Mouse (Mus musculus) limb, embryonic 10.5 days (tissue): ENCODE data around the gene Ank3. TPM values are rescaled to one million over a fixed set of nuclear protein-coding genes. Genes with fewer than 3 reads are reported as not detected.

Experiments used
- DNase-seq: peaks from one replicate; pipeline ENCODE4 v3.0.0-alpha.2; 2017; ENCODE audit warnings: low spot score
- H3K27ac ChIP-seq: fragments of 300-500 bp; sonication (generic); 2 replicates; pipeline ENCODE4 v1.5.1; 2016; ENCODE audit warnings: mild to moderate bottlenecking
- H3K27me3 ChIP-seq: fragments of 300-500 bp; sonication (generic); 2 replicates; pipeline ENCODE4 v1.6.1; 2016; ENCODE audit warnings: low read depth, mild to moderate bottlenecking; ENCODE audit not compliant: poor library complexity, severe bottlenecking
- H3K36me3 ChIP-seq: fragments of 300-500 bp; sonication (generic); 2 replicates; pipeline ENCODE4 v1.6.1; 2016; ENCODE audit warnings: mild to moderate bottlenecking, moderate library complexity
- H3K4me1 ChIP-seq: fragments of 300-500 bp; sonication (generic); 2 replicates; pipeline ENCODE4 v1.6.1; 2016
- H3K4me3 ChIP-seq: fragments of 300-500 bp; sonication (generic); 2 replicates; pipeline ENCODE4 v1.5.1; 2016; ENCODE audit warnings: mild to moderate bottlenecking, moderate library complexity
- H3K9me3 ChIP-seq: fragments of 300-500 bp; sonication (generic); replicated peaks from 2 replicates; pipeline ENCODE4 v1.6.1; 2016; ENCODE audit warnings: mild to moderate bottlenecking
- WGBS: fragments of 180-500 bp; shearing (Covaris S2); methylation state at CpG from one replicate; pipeline ENCODE4 v1.1.7; 2016; 5-methylcytosine and 5-hydroxymethylcytosine counted together
- polyA plus RNA-seq: library from polyadenylated mRNA; unstranded; fragments of >200 nt; fragmentation: Nextera tagmentation; extraction: Ambion mirVana; gene quantifications from 2 replicates; pipeline ENCODE4 v1.2.1, GENCODE M21; 2016

The Ank3 gene
- polyA plus RNA-seq, 1 experiment from 2014 or later = 26.1 TPM

DNA sequence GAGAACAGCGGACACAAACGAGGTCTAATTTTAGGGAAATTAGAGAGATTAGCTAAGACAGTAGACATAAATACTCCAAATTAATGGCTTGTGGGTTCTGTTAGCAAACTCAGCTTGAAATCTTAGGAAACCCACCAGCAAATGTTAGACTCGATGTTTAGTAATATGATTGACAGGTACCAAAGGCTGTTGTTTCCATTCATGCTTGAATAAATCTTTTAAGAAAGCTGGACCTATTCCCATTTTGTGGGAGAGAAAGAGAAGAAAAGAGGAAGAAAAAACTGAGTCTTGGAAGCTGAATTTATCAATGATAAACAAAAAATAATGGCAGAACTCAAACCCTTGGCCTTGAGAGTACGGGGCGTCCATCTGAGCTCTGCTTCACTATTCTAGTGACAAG lies 320.8 kb downstream of the Ank3 start:
- WGBS = 80% methylated on average over 5 of the region's 5 CpGs
- H3K36me3 ChIP-seq = no peaks in the 10 kb centered on the region
- peaks cover 20% of the 10 kb centered on the region for H3K4me1 ChIP-seq
- H3K9me3 ChIP-seq = no peaks in the 10 kb centered on the region
- H3K27ac ChIP-seq = no peak overlapping the region
- no peak overlapping the region for H3K4me3 ChIP-seq
- H3K27me3 ChIP-seq = no peaks in the 10 kb centered on the region
- DNase-seq = no peak

DNA sequence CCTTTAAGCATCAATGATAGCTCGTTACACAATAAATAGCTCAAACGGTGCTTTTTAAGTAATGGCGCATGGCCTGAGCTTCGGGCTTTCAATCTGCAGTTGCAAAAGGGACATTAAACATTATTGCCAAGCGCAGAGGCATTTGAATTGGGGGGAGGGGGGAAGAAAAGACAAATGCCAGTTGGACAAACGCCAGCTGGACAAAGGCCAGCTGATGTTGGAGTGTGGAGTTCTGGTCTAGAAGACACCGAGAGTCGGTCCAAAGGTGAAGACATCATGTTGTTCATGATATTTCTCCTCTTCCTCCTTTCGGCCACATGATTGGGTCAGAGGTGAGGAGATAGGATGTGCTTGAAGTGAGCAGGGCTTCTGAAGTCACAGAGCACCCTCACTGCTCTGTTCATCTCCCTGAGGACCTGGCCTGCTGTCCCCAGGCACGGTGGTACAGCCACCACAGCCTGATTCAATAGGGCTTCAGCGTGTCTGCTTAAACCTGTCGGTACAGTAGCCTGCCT lies 321.4 kb downstream of the Ank3 start:
- Histone ChIP-seq H3K9me3 (no peaks in the 10 kb centered on the region), H3K27ac (no peak overlapping the region), H3K4me3 (no peak overlapping the region), H3K27me3 (no peaks in the 10 kb centered on the region), H3K4me1 (peaks cover 20% of the 10 kb centered on the region), H3K36me3 (no peaks in the 10 kb centered on the region)
- no peak for DNase-seq
- 78% methylated on average over 12 of the region's 12 CpGs for WGBS

DNA sequence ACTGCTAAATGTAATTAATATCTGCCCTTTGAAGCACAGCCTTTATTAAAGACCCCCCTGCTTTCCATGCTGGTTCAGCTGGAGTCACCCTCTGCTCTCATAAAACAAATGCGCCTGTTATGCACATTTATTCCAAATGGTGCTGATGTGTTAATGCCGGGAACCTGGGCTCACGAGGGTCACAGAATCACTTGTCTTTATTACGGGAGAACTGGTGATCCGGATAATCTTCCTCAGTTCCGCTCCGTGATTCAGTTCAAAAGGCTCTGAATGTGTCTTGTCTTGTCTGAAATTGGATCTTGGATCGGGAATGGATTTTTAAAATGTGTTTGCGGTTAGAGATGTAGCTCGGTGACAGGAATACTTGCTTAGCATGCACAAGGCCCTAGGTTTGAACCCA lies 321.9 kb downstream of the Ank3 start:
- no peaks in the 10 kb centered on the region for H3K9me3 ChIP-seq
- H3K27ac ChIP-seq = no peak overlapping the region
- H3K4me3 ChIP-seq = no peak overlapping the region
- no peak for DNase-seq
- H3K4me1 ChIP-seq = peaks cover 20% of the 10 kb centered on the region
- no peaks in the 10 kb centered on the region for H3K27me3 ChIP-seq
- no peaks in the 10 kb centered on the region for H3K36me3 ChIP-seq
- WGBS = 78% methylated on average over 10 of the region's 10 CpGs

DNA sequence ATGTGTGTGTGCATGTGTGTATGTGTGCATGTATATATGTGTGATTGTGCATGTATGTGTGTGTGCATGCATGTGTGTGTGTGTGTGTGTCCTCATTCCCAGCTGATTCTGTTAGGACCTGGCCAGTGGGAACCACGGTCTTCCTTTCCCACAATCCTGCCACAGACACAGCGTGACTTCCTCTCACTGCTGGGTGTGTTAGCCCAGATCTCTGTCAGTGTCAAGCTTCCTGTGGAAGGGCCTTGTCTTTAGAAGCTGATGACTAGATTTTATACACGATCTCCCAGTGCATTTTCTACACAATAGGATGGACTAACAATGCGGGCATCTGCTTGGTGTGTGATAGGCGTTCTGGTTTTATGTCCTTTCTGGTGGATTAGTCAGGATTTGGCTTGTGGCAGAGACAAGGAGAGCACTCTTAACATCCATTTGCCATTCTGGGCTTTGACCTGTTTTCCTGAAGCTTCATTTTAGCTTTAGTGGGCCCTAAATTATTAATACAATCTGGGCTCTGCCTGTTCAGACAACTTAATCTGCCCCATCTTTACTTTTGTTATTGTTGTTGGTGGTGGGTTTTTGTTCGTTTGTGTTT lies 322.4 kb downstream of the Ank3 start:
- Histone ChIP-seq H3K27ac (no peak overlapping the region), H3K9me3 (no peaks in the 10 kb centered on the region), H3K27me3 (no peaks in the 10 kb centered on the region), H3K4me1 (peaks cover 20% of the 10 kb centered on the region), H3K4me3 (no peak overlapping the region), H3K36me3 (no peaks in the 10 kb centered on the region)
- no peak for DNase-seq
- 81% methylated on average over 6 of the region's 6 CpGs for WGBS

DNA sequence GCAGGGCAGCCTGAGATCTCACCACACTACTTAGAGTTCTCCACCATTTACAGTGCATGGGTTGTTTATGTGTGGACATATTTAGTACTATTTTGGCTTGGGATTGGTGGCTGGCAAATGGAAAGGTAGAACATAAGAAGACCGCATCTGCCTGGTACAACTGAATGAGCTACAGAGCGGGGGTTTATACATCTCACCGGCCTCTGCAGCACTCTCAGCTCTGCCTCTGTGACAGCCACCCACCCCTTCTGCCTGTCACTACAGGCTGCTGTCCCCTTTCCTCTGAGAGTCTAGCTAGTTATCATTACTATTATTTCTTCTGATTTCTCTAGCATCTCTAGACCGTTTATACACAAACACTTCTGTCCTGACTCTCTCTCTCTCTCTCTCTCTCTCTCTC lies 325.6 kb downstream of the Ank3 start:
- Histone ChIP-seq H3K9me3 (no peaks in the 10 kb centered on the region), H3K4me1 (peaks cover 19% of the 10 kb centered on the region), H3K27me3 (no peaks in the 10 kb centered on the region), H3K36me3 (no peaks in the 10 kb centered on the region), H3K27ac (no peak overlapping the region), H3K4me3 (no peak overlapping the region)
- no peak for DNase-seq
- 95% methylated on average over 4 of the region's 4 CpGs for WGBS

DNA sequence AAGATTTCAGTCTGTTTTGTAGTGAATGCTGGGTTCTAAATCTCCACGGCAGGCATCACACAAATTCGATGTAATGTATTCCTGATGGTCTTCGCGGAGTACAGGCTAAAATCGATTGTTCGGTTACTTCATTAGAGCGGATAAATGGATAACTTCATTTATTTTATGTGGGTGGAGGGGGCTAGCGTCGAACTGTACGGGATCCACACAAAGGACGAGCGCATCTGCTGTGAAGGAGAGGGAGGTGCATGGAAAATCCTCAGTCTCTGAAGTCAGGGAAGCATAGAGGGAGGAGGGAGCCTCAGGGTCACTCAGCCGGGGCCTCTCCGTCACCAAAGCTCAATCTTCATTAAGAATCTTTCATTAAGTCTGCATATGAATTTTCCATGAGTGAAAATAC lies 326.5 kb downstream of the Ank3 start:
- no peaks in the 10 kb centered on the region for H3K36me3 ChIP-seq
- no peaks in the 10 kb centered on the region for H3K9me3 ChIP-seq
- no peak overlapping the region for H3K4me3 ChIP-seq
- no peak for DNase-seq
- no peak overlapping the region for H3K27ac ChIP-seq
- H3K4me1 ChIP-seq = peaks cover 17% of the 10 kb centered on the region
- no peaks in the 10 kb centered on the region for H3K27me3 ChIP-seq
- 93% methylated on average over 14 of the region's 14 CpGs for WGBS

DNA sequence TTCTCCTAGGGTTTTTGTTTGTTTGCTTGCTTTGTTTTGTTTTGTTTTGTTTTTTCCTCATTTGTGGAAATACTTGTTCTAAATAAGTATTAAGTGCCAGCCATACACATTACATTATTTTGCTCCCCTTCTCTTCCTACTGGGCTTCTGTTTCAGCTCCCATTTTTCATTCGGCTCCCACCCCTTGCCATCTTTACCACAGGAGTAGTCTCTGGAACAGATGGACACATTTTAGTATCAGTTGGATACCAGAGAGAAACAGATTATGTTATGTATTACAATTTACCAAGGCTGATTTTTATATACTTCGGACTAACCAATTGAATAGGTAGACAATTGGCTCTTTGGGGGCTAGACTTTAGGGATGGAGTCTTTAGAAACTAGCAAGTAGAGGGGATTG lies 327.7 kb downstream of the Ank3 start:
- H3K4me1 ChIP-seq = peaks cover 21% of the 10 kb centered on the region
- no peaks in the 10 kb centered on the region for H3K27me3 ChIP-seq
- no peak overlapping the region for H3K4me3 ChIP-seq
- no peaks in the 10 kb centered on the region for H3K9me3 ChIP-seq
- no peak overlapping the region for H3K27ac ChIP-seq
- no peaks in the 10 kb centered on the region for H3K36me3 ChIP-seq
- no peak for DNase-seq
- WGBS = 89% methylated on average over 2 of the region's 2 CpGs

DNA sequence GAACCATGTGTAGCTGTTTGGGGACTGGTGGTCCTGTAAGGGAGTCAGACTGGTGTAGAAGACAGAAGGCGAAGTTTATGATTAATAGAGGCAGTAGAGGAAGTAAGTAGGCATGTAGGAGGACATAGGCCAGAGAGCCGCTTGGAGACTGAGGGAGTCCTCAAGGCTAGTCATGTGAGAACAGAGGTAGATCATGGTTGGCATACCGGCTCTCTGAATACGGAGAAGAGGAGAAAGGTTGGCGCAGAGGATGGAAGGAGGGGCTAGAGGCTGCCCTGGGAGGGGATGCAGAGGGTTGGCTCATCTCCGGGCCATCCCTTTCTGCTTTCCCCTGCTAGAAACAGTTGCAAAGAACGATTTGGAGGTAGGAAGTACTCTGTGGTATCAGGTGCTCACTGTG lies 328.2 kb downstream of the Ank3 start:
- H3K4me1 ChIP-seq = peaks cover 26% of the 10 kb centered on the region
- H3K27me3 ChIP-seq = no peaks in the 10 kb centered on the region
- no peaks in the 10 kb centered on the region for H3K9me3 ChIP-seq
- H3K36me3 ChIP-seq = no peaks in the 10 kb centered on the region
- DNase-seq = no peak
- 91% methylated on average over 7 of the region's 7 CpGs for WGBS
- no peak overlapping the region for H3K27ac ChIP-seq
- no peak overlapping the region for H3K4me3 ChIP-seq

DNA sequence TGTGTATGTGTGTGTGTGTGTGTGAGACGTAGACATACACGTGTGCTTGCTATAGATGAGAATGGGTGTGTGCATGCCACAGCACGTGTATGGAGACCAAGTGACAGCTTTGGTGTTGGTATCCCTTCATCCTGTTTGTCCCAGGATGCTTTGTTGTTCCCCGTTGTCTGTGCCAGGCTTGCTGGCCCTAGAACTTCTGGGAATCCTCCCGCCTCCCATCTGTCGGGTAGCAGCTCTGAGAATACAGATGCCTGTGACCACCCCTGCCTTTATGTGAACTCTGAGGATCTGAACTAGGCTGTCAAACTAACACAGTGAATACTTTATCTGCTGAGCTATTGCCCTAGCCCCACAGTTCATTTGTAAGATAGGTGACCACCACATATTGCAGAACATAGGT lies 330.3 kb downstream of the Ank3 start:
- 72% methylated on average over 6 of the region's 6 CpGs for WGBS
- H3K4me1 ChIP-seq = peaks cover 33% of the 10 kb centered on the region

DNA sequence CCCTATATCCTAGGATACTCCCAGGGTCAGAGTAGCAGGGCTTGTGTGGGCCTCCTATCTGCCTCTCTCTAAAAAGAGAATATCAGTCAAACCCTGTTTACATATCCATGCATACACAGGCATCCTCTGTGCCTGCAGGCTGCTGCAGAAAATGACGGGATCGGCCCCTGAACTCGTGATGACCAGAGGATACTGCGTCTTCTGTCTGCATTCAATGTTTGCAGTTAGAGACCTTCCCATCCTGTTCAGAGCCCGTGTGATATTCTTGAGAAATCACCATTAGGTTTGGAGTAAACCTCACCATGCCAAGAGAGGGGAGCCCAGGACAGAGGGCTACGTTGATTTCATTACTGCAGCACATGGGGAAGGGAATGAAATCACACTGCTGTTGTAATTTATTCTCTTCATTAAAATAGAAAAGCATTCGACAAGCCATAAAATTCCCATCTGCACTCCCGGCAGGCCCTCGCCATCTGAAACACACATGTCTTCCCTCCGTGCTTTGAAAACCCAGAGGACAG lies 331.8 kb downstream of the Ank3 start:
- H3K36me3 ChIP-seq = no peaks in the 10 kb centered on the region
- H3K27ac ChIP-seq = peak overlapping the region; percentile 73
- WGBS = 40% methylated on average over 10 of the region's 10 CpGs
- no peak overlapping the region for H3K4me3 ChIP-seq
- DNase-seq = no peak
- H3K9me3 ChIP-seq = no peaks in the 10 kb centered on the region
- no peaks in the 10 kb centered on the region for H3K27me3 ChIP-seq
- H3K4me1 ChIP-seq = peaks cover 33% of the 10 kb centered on the region

More for the DNA sequence above, 330.3 kb downstream of the Ank3 start:
- Histone ChIP-seq H3K27ac (no peak overlapping the region), H3K36me3 (no peaks in the 10 kb centered on the region), H3K27me3 (no peaks in the 10 kb centered on the region), H3K4me3 (no peak overlapping the region), H3K9me3 (no peaks in the 10 kb centered on the region)
- DNase-seq = no peak

DNA sequence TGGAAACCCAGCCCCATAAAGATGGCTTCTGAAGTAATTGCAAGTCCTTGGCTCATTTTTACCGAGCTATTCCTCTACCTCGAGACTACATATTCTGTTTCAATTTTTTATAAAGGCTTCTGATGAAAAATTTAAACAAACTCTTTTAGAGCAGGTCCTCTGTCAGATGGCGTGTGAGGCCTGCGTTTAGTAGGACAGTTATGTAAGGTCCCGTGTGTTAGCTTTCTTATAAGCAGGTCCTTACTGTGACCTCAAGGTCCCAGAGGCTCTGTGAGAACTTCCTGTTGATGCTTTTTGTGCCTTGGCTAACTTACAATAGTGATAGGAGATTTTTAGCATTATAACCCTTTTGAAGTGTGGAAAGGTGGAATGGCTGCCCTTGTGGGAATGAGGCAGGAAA lies 332.8 kb downstream of the Ank3 start:
- Histone ChIP-seq H3K4me3 (no peak overlapping the region), H3K27me3 (no peaks in the 10 kb centered on the region), H3K4me1 (peaks cover 37% of the 10 kb centered on the region), H3K27ac (peak overlapping the region; percentile 73), H3K9me3 (no peaks in the 10 kb centered on the region), H3K36me3 (no peaks in the 10 kb centered on the region)
- DNase-seq = no peak
- WGBS = 74% methylated on average over 5 of the region's 5 CpGs

DNA sequence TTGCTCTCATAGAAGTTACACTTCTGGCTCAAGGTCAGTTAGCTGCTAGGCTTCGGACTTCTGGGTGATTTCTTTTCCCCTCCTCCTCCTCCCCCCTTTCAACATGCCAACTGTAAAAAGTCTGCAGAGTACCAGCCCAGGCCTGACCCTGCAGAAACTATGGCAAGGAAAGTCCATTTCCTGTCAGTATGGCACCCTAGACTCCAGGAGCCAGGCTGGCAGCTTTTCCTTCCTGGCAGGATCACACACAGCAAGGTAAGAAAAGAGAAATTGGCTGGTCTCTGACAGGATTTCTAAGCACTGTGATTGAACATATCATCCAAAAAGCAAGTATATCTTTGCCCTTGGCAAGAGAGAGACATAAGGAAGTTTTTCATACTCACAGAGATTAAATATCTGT lies 333.3 kb downstream of the Ank3 start:
- Histone ChIP-seq H3K36me3 (no peaks in the 10 kb centered on the region), H3K27ac (peak overlapping the region; percentile 42; the same call in 1 of the 2 replicates), H3K4me1 (peaks cover 38% of the 10 kb centered on the region), H3K27me3 (no peaks in the 10 kb centered on the region), H3K9me3 (no peaks in the 10 kb centered on the region), H3K4me3 (no peak overlapping the region)
- no peak for DNase-seq
- 60% methylated on average over 1 of the region's 1 CpGs for WGBS

DNA sequence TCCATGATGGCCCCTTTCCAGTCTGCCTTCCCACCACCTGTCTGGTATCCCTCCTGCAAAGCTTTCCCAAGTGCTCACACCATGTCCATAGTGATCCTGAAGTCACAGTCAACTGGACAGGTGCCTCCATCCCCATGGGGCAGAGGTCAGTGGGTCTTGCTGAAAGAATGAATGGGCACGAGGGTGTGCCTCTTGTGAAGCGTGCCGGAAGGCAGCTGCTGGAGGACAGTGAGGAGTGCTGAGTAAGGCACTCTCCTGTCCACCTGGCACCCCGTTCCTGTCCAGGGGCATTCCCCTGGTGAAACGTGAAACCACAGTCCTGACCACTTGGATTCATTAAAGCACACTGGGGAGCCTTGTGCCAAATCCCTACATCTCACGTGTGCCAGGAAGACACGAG lies 337.7 kb downstream of the Ank3 start:
- H3K9me3 ChIP-seq = no peaks in the 10 kb centered on the region
- no peak overlapping the region for H3K27ac ChIP-seq
- no peak overlapping the region for H3K4me3 ChIP-seq
- H3K27me3 ChIP-seq = no peaks in the 10 kb centered on the region
- peaks cover 34% of the 10 kb centered on the region for H3K4me1 ChIP-seq
- 64% methylated on average over 7 of the region's 7 CpGs for WGBS
- DNase-seq = no peak
- H3K36me3 ChIP-seq = no peaks in the 10 kb centered on the region
